Mouse (Mus musculus) A20 (cell line): ENCODE measurements around the gene Zkscan17.

ENCODE experiments used
- DNase-seq: peaks from one replicate; pipeline ENCODE4 v3.0.0-alpha.2; 2011; ENCODE audit warnings: low read depth, low spot score

Zkscan17 gene

GRCm38 (mm10) chr11:59460459-59460858 lies 66.1 kb downstream of the Zkscan17 start:
- DNase-seq = no peak

GRCm38 (mm10) chr11:59458973-59459372 lies 67.6 kb downstream of the Zkscan17 start:
- DNase-seq = no peak

GRCm38 (mm10) chr11:59456891-59457290 lies 69.7 kb downstream of the Zkscan17 start:
- no peak for DNase-seq

GRCm38 (mm10) chr11:59456346-59456745 lies 70.2 kb downstream of the Zkscan17 start:
- DNase-seq = no peak

- DNase-seq = no peak
Measured at GRCm38 (mm10) chr11:59451086-59451485, 75.5 kb downstream of the Zkscan17 start, which contains the start of gene Snap47. TSS of gene Snap47 (minus strand) at chr11:59451186.

GRCm38 (mm10) chr11:59450230-59450771 lies 76.2 kb downstream of the Zkscan17 start:
- no peak for DNase-seq

GRCm38 (mm10) chr11:59449741-59450229 lies 76.8 kb downstream of the Zkscan17 start, which contains the start of gene Jmjd4:
TSS of gene Jmjd4 (plus strand) at chr11:59450045.
- peak; percentile 93 for DNase-seq

GRCm38 (mm10) chr11:59443102-59443501 lies 83.4 kb downstream of the Zkscan17 start:
- no peak for DNase-seq

- no peak for DNase-seq
Measured at GRCm38 (mm10) chr11:59437954-59438353, 88.6 kb downstream of the Zkscan17 start.
